Mouse (Mus musculus): ENCODE results near the gene Ints5. TPM values are rescaled to one million over a fixed set of nuclear protein-coding genes. Genes with fewer than 3 reads are reported as not detected.
"Not testable (repeated sequence)": the region's sequence is repeated elsewhere in the genome, so short reads cannot be mapped to it uniquely, and the experiment has no call there.

Gene Ints5
- polyA plus RNA-seq, 1 experiment from 2014 or later: 36.4 TPM

DNA sequence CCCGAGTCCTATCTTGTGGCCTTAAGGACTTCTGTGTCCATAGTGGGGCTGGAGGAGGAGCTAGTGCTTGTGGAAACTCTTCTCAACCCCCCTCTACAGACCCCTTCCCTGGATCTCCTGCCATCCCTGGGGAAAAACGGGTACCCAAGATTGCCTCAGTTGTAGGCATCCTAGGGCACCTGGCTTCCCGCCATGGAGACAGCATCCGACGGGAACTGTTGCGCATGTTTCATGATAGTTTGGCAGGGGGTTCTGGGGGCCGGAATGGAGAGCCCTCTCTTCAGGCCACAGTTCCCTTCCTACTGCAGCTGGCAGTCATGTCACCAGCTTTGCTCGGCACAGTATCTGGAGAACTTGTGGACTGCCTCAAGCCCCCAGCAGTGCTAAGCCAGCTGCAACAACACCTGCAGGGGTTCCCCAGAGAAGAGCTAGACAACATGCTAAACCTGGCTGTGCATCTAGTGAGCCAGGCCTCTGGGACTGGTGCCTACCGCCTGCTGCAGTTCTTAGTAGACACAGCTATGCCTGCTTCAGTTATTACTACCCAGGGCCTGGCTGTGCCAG is 2.7 kb downstream of the Ints5 start:
- no peak overlapping the region for H3K9ac ChIP-seq
- H3K4me2 ChIP-seq: no peak overlapping the region
- no peaks in the 10 kb centered on the region for H3K9me3 ChIP-seq
- H3K27me3 ChIP-seq (replicated peaks): no peaks in the 10 kb centered on the region
- 90% methylated on average over 9 of the region's 9 CpGs for WGBS
- peaks cover 45% of the 10 kb centered on the region for H3K4me1 ChIP-seq
- H3K36me3 ChIP-seq (replicated peaks): 0 out of 2 replicates have a peak, but pooled peaks cover 9% of the 10 kb centered on the region
- ATAC-seq (replicated peaks): no peak
- H3K4me3 ChIP-seq: no peak overlapping the region
- H3K27ac ChIP-seq: no peak overlapping the region

DNA sequence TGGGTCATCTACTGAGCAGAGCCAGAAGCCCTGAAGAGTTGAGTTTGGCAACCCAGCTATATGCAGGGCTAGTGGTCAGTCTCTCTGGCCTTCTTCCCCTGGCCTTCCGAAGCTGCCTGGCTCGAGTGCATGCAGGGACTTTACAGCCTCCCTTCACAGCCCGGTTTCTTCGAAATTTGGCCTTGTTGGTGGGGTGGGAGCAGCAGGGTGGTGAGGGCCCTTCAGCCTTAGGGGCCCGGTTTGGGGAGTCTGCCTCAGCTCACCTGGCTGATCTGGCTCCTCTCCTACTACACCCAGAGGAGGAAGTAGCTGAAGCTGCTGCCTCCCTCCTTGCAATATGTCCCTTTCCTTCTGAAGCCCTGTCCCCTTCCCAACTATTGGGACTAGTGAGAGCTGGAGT is 3.4 kb downstream of the Ints5 start:
- H3K27me3 ChIP-seq (replicated peaks): not testable (repeated sequence)

DNA sequence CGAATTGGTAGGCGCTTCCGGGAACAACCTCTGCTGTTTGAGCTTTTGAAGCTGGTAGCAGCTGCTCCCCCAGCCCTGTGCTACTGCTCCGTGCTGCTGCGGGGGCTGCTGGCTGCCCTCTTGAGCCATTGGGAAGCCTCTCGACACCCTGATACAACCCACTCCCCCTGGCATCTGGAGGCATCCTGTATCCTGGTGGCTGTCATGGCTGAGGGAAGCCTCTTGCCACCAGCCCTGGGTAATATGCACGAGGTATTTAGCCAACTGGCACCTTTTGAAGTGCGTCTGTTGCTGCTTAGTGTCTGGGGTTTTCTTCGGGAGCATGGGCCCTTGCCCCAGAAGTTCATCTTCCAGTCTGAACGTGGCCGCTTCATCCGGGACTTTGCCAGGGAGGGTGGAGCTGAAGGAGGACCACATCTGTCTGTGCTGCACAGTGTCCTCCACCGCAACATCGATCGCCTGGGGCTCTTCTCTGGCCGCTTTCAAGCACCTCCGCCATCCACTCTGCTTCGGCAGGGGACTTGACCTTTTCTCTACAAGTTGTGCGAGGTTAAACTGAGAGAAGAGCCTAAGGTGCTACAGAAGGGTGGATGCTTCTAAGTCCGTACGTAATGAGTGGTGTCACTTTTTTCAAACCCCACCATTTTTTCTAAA is 4.5 kb downstream of the Ints5 start:
- H3K27ac ChIP-seq: peak overlapping the region; percentile 77
- WGBS: 20% methylated on average over 21 of the region's 21 CpGs
- peak overlapping the region; percentile 62 for H3K4me3 ChIP-seq
- peaks cover 45% of the 10 kb centered on the region for H3K4me1 ChIP-seq
- H3K27me3 ChIP-seq (replicated peaks); H3K9me3 ChIP-seq; H3K36me3 ChIP-seq (replicated peaks): not testable (repeated sequence)
- ATAC-seq (replicated peaks): peak; percentile 64
- peak overlapping the region; percentile 38 for H3K9ac ChIP-seq
- peak overlapping the region; percentile 78 for H3K4me2 ChIP-seq

More for the DNA sequence above, 3.4 kb downstream of the Ints5 start:
- H3K4me2 ChIP-seq; H3K27ac ChIP-seq; H3K9me3 ChIP-seq; H3K9ac ChIP-seq; ATAC-seq (replicated peaks); H3K4me3 ChIP-seq; H3K36me3 ChIP-seq (replicated peaks): not testable (repeated sequence)
- H3K4me1 ChIP-seq: peaks cover 45% of the 10 kb centered on the region
- 93% methylated on average over 5 of the region's 5 CpGs for WGBS

- ATAC-seq (replicated peaks): peak; percentile 99
- Histone ChIP-seq H3K36me3 (replicated peaks) (peaks cover 15% of the 10 kb centered on the region), H3K4me3 (peak within 1 kb of the TSS; percentile 62), H3K9ac (peak within 1 kb of the TSS; percentile 80), H3K4me2 (peak within 1 kb of the TSS; percentile 78), H3K4me1 (peaks cover 41% of the 10 kb centered on the region), H3K9me3 (no peaks in the 10 kb centered on the region), H3K27me3 (replicated peaks) (no peaks in the 10 kb centered on the region), H3K27ac (peak within 1 kb of the TSS; percentile 83)
- under 1% methylated on average over 53 of the region's 53 CpGs for WGBS
These were observed 5.2 kb downstream of the Ints5 start, which contains the start of gene Ganab for GRCm38 (mm10) chr19:8897865-8898495. Gene Ganab (plus strand): TSS chr19:8898071.

DNA sequence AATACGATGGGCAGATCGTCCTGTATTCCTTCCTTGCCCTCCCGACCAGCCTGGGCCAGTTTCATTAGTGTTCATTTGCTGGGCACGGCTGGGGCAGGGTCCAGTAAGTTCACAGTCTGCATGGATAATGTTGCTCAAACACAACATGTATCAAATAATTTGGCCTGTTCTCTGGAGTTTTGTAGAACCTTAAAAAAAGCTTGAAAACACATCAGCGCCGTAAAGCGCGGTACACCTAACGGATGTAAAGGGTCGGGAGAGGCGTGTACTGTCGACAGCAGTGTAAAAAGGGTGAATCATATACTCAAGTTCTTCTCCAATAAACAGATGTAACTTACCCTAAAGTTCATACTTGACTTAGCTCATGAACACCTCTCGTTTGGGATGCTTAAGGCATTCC is 5.8 kb downstream of the Ints5 start:
- no peaks in the 10 kb centered on the region for H3K27me3 ChIP-seq (replicated peaks)
- 13% methylated on average over 13 of the region's 13 CpGs for WGBS
- no peak for ATAC-seq (replicated peaks)
- H3K27ac ChIP-seq: peak overlapping the region; percentile 83
- H3K4me1 ChIP-seq: peaks cover 37% of the 10 kb centered on the region
- H3K36me3 ChIP-seq (replicated peaks): peaks cover 20% of the 10 kb centered on the region
- peak overlapping the region; percentile 62 for H3K4me3 ChIP-seq
- peak overlapping the region; percentile 78 for H3K4me2 ChIP-seq
- H3K9ac ChIP-seq: peak overlapping the region; percentile 80
- no peaks in the 10 kb centered on the region for H3K9me3 ChIP-seq

- WGBS: 65% methylated on average over 3 of the region's 3 CpGs
- Histone ChIP-seq H3K9me3 (no peaks in the 10 kb centered on the region), H3K4me1 (peaks cover 32% of the 10 kb centered on the region), H3K4me3 (peak overlapping the region; percentile 62), H3K27me3 (replicated peaks) (no peaks in the 10 kb centered on the region), H3K36me3 (replicated peaks) (peaks cover 24% of the 10 kb centered on the region), H3K27ac (no peak overlapping the region), H3K4me2 (peak overlapping the region; percentile 78), H3K9ac (peak overlapping the region; percentile 80)
- no peak for ATAC-seq (replicated peaks)
These were observed 6.3 kb downstream of the Ints5 start for GRCm38 (mm10) chr19:8899079-8899478.

DNA sequence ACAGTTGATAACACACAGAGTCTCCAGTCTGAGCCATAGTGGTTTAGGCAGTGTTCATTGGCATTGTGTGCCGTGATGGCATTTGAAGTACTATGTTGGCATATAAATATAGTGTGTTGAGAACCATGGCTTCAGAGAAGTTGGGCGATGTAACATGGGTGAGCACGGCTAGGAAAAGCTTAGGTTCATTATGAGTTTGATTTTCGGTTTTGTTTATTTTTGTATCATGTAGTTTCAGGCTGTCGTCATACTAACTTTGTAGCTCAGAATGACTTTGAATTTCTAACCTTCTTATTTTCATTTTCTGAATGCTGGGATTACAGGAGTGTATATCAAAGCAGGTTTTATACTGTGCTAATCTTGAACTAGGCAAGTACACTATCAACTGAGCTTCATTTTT is 10.6 kb downstream of the Ints5 start:
- ATAC-seq (replicated peaks): no peak
- peaks cover 17% of the 10 kb centered on the region for H3K4me1 ChIP-seq
- peaks cover 58% of the 10 kb centered on the region for H3K36me3 ChIP-seq (replicated peaks)
- WGBS: 97% methylated on average over 5 of the region's 5 CpGs
- no peak overlapping the region for H3K9ac ChIP-seq
- no peak overlapping the region for H3K4me2 ChIP-seq
- H3K4me3 ChIP-seq: no peak overlapping the region
- no peaks in the 10 kb centered on the region for H3K9me3 ChIP-seq
- H3K27me3 ChIP-seq (replicated peaks): no peaks in the 10 kb centered on the region
- no peak overlapping the region for H3K27ac ChIP-seq

DNA sequence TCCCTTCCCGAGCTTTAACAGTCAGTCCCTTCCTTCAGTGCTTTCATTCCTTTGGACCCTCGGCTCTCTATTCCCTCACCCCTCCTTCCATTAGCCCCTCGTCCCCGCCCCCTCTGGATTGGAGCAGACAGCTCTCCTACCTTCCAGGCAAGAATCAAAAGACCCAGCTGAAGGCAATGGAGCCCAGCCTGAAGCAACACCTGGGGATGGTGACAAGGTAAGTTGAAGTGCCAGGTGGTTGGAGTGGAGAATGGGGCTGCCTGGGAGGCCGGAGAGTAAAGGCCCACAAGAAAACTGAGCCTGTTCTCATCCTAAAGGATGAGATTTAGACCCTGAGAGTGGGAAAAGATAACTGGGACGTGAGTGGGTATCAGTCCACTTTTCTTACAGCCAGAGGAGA is 15.7 kb downstream of the Ints5 start:
- Histone ChIP-seq H3K27me3 (replicated peaks) (no peaks in the 10 kb centered on the region), H3K9me3 (no peaks in the 10 kb centered on the region), H3K9ac (no peak overlapping the region), H3K4me1 (no peaks in the 10 kb centered on the region), H3K4me2 (no peak overlapping the region), H3K4me3 (no peak overlapping the region), H3K36me3 (replicated peaks) (peaks cover 95% of the 10 kb centered on the region), H3K27ac (no peak overlapping the region)
- ATAC-seq (replicated peaks): no peak
- WGBS: 89% methylated on average over 6 of the region's 6 CpGs

- Histone ChIP-seq H3K4me1 (no peaks in the 10 kb centered on the region), H3K4me3 (no peak overlapping the region), H3K27ac (no peak overlapping the region), H3K4me2 (no peak overlapping the region), H3K9ac (no peak overlapping the region), H3K36me3 (replicated peaks) (peaks cover 98% of the 10 kb centered on the region), H3K27me3 (replicated peaks) (no peaks in the 10 kb centered on the region), H3K9me3 (no peaks in the 10 kb centered on the region)
- no peak for ATAC-seq (replicated peaks)
- 97% methylated on average over 5 of the region's 5 CpGs for WGBS
These were observed 19.0 kb downstream of the Ints5 start for GRCm38 (mm10) chr19:8911810-8912209.

DNA sequence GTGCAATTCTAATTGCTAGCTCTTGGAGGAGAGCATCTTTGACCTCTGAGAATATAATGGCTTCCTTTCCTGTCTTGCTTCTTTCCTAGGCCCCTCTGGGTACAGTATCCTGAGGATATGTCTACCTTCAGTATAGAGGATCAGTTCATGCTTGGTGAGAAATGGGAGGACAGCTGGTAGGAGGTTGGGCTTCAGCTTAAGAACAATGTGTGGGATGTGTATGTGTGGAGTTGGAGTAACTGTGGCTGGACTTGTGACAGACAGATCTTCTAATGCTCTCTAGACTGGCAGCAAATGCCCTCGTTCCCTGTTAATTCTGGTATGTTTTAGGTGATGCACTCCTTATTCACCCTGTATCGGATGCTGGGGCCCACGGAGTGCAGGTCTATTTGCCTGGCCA is 21.4 kb downstream of the Ints5 start:
- H3K4me2 ChIP-seq: no peak overlapping the region
- H3K4me3 ChIP-seq: no peak overlapping the region
- peaks cover 76% of the 10 kb centered on the region for H3K36me3 ChIP-seq (replicated peaks)
- no peak for ATAC-seq (replicated peaks)
- H3K9ac ChIP-seq: no peak overlapping the region
- WGBS: 95% methylated on average over 3 of the region's 3 CpGs
- H3K9me3 ChIP-seq: no peaks in the 10 kb centered on the region
- no peaks in the 10 kb centered on the region for H3K4me1 ChIP-seq
- no peaks in the 10 kb centered on the region for H3K27me3 ChIP-seq (replicated peaks)
- no peak overlapping the region for H3K27ac ChIP-seq

- Histone ChIP-seq H3K27ac (no peak overlapping the region), H3K4me1 (peaks cover 18% of the 10 kb centered on the region), H3K9me3 (no peaks in the 10 kb centered on the region), H3K4me2 (no peak overlapping the region), H3K9ac (no peak overlapping the region), H3K4me3 (no peak overlapping the region), H3K36me3 (replicated peaks) (peaks cover 32% of the 10 kb centered on the region), H3K27me3 (replicated peaks) (no peaks in the 10 kb centered on the region)
- 94% methylated on average over 3 of the region's 3 CpGs for WGBS
- no peak for ATAC-seq (replicated peaks)
These were observed 26.2 kb downstream of the Ints5 start for GRCm38 (mm10) chr19:8919000-8919399.

- no peak for ATAC-seq (replicated peaks)
- no peaks in the 10 kb centered on the region for H3K9me3 ChIP-seq
- H3K36me3 ChIP-seq (replicated peaks): peaks cover 25% of the 10 kb centered on the region
- no peaks in the 10 kb centered on the region for H3K27me3 ChIP-seq (replicated peaks)
- H3K27ac ChIP-seq: peak overlapping the region; percentile 85
- peak overlapping the region; percentile 95 for H3K4me3 ChIP-seq
- peaks cover 18% of the 10 kb centered on the region for H3K4me1 ChIP-seq
- 71% methylated on average over 6 of the region's 6 CpGs for WGBS
- H3K9ac ChIP-seq: 0 out of 2 replicates have a peak overlapping the region, but pooled peaks have one; percentile 72
- peak overlapping the region; percentile 85 for H3K4me2 ChIP-seq
These were observed 26.9 kb downstream of the Ints5 start for GRCm38 (mm10) chr19:8919684-8920072.
